Mouse (Mus musculus): ENCODE data around the gene Hes1. TPM values are rescaled to one million over a fixed set of nuclear protein-coding genes. Genes with fewer than 3 reads are reported as not detected.
A peak's percentile ranks its signal among the peaks of the same experiment; 100 is the strongest.

Hes1 gene
- polyA plus RNA-seq, 1 experiment, result 9.7 TPM

DNA sequence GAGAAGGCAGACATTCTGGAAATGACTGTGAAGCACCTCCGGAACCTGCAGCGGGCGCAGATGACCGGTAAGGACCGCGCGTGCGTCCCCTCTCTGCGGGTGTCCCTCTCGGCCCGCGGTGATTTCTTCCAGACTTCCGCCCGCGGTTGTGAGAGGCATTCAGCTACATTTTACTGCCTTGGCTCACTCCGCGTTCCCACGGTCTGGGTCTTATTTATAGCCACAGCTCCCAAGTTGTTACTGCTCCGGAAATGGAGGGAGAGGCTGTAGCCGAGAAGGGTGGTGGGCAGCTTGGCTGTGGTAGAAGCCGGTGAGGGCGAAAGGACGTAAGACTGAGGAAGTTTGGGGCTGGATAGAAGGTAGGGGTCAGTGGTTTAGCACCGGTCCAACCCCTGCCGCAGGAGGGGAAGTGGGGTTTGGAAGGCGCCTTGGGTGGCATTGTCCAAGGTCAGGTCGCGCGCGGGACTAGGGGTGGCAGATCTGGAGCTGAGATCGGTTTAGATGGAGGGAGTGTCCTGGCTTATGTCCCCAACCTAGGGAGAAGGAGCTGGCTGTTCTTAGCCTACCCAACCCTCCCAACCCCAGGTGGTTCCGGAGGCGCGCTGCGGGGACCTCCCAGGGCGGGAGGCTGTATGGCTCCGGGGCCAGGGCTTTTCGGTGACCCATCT lies 2.1 kb downstream of the Hes1 start:
- Histone ChIP-seq H3K36me3 (ENCODE audit: control insufficient read depth, insufficient read depth, low read length) (no peaks in the 10 kb centered on the region), H3K27ac (ENCODE audit: control insufficient read depth, insufficient read depth, low read depth, low read length) (peak overlapping the region; percentile 81), H3K4me1 (ENCODE audit: control insufficient read depth, insufficient read depth, low read length) (peaks cover 56% of the 10 kb centered on the region), H3K4me3 (ENCODE audit: control insufficient read depth, low read depth, low read length) (peak overlapping the region; percentile 86), H3K27me3 (ENCODE audit: control insufficient read depth, insufficient read depth, low read length) (peaks cover 12% of the 10 kb centered on the region)
- TF ChIP-seq POLR2A (IDR thresholded peaks at IDR 0.05; ENCODE audit: control insufficient read depth, low read depth, low read length) (0 out of 2 replicates have a peak, but pooled peaks have one; percentile 12), CTCF (IDR thresholded peaks at IDR 0.05; ENCODE audit: control insufficient read depth, insufficient read depth, insufficient replicate concordance, low read depth, low read length) (no peak)

DNA sequence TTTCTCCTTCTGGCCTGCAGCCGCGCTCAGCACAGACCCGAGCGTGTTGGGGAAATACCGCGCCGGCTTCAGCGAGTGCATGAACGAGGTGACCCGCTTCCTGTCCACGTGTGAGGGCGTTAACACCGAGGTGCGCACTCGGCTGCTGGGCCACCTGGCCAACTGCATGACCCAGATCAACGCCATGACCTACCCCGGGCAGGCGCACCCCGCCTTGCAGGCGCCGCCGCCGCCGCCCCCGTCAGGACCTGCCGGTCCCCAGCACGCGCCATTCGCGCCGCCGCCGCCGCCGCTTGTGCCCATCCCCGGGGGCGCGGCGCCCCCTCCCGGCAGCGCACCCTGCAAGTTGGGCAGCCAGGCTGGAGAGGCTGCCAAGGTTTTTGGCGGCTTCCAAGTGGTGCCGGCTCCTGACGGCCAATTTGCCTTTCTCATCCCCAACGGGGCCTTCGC lies 2.7 kb downstream of the Hes1 start:
- Histone ChIP-seq H3K4me1 (ENCODE audit: control insufficient read depth, insufficient read depth, low read length) (peaks cover 53% of the 10 kb centered on the region), H3K27ac (ENCODE audit: control insufficient read depth, insufficient read depth, low read depth, low read length) (peak overlapping the region; percentile 81), H3K27me3 (ENCODE audit: control insufficient read depth, insufficient read depth, low read length) (peaks cover 12% of the 10 kb centered on the region), H3K36me3 (ENCODE audit: control insufficient read depth, insufficient read depth, low read length) (no peaks in the 10 kb centered on the region), H3K4me3 (ENCODE audit: control insufficient read depth, low read depth, low read length) (peak overlapping the region; percentile 86)
- 0 out of 2 replicates have a peak, but pooled peaks have one; percentile 21 for TF ChIP-seq CTCF (IDR thresholded peaks at IDR 0.05; ENCODE audit: control insufficient read depth, insufficient read depth, insufficient replicate concordance, low read depth, low read length)
- 0 out of 2 replicates have a peak, but pooled peaks have one; percentile 1 for TF ChIP-seq POLR2A (IDR thresholded peaks at IDR 0.05; ENCODE audit: control insufficient read depth, low read depth, low read length)

DNA sequence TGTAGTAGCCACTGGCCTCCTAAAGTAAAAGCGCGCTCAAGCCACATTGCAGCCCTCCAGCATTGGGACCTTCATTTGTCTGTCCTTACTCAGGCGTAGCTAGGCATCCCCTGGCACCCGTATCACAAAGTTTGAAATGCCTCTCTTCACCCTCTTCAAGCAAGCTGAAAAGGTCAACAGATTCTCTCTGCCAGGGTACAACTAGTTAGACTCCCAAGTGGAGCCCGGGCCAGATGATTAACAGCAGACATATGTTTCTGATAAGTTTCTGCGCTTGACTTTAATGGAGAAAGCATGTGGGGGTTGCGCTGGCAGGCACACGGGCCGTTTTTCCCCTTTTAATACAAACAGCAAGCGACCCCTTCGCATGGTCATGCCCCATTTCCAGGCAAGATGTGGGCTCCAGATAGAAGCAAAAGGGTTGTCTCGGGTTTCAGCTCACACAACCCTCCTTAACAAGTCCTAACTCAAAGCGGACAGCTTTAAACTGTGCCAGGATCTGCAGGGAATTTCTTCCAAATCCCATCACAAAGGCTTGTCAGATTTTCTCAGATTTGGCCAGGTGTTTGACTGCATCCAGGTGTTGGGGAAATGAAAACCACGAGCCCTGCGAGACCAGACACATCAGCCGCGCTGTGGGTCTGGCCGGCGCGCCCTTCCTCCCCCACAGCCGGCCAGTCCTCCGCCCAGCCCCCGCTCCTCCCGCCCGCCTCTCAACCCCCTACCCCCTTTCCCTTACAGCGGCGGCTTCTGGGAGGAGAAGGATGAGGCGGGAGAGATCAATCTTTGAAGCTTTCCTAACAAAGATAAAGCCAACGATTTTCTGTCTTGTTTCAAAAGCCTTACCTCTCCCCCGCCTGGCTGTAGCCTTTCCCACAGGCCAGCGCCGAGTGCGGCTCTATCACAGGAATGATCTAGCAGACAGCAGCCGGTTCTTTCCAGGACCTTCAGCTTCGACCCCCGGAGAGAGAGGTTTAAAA lies 4.1 kb downstream of the Hes1 start:
- Histone ChIP-seq H3K27me3 (ENCODE audit: control insufficient read depth, insufficient read depth, low read length) (peaks cover 12% of the 10 kb centered on the region), H3K4me1 (ENCODE audit: control insufficient read depth, insufficient read depth, low read length) (peaks cover 44% of the 10 kb centered on the region), H3K27ac (ENCODE audit: control insufficient read depth, insufficient read depth, low read depth, low read length) (peak overlapping the region; percentile 72), H3K4me3 (ENCODE audit: control insufficient read depth, low read depth, low read length) (no peak overlapping the region; the same call in 1 of the 2 replicates), H3K36me3 (ENCODE audit: control insufficient read depth, insufficient read depth, low read length) (no peaks in the 10 kb centered on the region)
- no peak for TF ChIP-seq CTCF (IDR thresholded peaks at IDR 0.05; ENCODE audit: control insufficient read depth, insufficient read depth, insufficient replicate concordance, low read depth, low read length)

DNA sequence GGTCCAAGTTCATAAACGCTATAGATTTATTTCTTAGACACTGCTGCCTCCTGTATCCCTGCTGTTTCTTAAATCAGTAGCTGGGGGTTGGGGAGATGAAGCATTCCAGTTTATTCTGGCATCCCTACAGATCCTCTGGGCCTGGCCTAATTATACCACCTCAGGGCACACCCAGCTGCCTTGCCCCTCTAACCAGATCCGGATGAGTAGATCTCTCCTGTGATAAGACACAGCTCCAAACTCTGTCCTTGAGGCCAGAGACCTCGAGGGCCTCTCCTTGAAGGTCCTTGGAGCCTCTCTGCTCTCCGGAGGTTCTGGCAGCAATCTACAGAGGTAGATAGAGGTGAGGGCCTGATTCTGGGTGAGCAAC lies 5.4 kb downstream of the Hes1 start:
- Histone ChIP-seq H3K4me3 (ENCODE audit: control insufficient read depth, low read depth, low read length) (peak overlapping the region; percentile 79), H3K36me3 (ENCODE audit: control insufficient read depth, insufficient read depth, low read length) (no peaks in the 10 kb centered on the region), H3K27ac (ENCODE audit: control insufficient read depth, insufficient read depth, low read depth, low read length) (peak overlapping the region; percentile 83), H3K4me1 (ENCODE audit: control insufficient read depth, insufficient read depth, low read length) (peaks cover 40% of the 10 kb centered on the region), H3K27me3 (ENCODE audit: control insufficient read depth, insufficient read depth, low read length) (peaks cover 12% of the 10 kb centered on the region)
- TF ChIP-seq CTCF (IDR thresholded peaks at IDR 0.05; ENCODE audit: control insufficient read depth, insufficient read depth, insufficient replicate concordance, low read depth, low read length) (no peak), POLR2A (IDR thresholded peaks at IDR 0.05; ENCODE audit: control insufficient read depth, low read depth, low read length) (no peak)

DNA sequence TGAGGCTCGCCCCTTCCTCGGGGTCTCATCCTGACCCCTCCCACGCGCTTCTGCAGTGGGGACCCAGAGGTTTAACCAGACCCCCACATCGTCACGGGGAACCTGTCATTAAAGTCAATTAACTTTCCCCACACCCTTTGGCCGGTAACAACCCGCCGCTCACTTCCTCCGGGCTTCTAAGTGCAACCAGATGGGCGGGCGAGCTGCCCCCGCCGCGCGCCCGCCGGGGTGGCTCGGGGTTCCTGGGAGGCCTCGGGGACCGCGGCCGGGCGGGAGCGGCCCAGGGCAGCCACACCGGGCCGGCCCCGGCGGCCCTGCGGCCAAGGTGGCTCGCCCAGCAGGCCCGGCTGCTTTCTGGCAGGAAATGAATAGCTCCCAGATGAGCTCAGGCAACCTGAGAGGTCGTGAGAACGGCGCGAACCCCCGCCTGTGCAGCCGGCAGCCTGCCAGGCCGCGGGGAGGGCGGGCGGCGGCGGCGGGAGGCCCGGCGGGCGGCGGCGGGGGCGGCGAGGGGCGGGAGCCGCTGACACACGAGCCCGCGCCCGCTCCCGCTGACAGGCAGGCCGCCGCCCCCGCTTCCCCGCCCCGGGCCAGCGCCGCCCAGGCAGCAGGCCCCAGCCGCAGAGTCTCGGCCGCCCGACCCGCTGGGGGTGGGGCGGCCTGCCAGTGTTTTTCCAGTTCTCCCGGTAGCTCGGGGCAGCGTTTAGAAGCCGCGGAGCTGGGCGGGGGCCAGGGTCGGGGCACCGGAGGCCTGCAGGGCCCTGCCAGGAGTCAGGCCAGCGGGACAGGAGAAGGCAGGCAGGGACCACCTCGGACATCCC lies 6.0 kb downstream of the Hes1 start:
- Histone ChIP-seq H3K27ac (ENCODE audit: control insufficient read depth, insufficient read depth, low read depth, low read length) (peak overlapping the region; percentile 83), H3K4me1 (ENCODE audit: control insufficient read depth, insufficient read depth, low read length) (peaks cover 36% of the 10 kb centered on the region), H3K4me3 (ENCODE audit: control insufficient read depth, low read depth, low read length) (peak overlapping the region; percentile 79), H3K27me3 (ENCODE audit: control insufficient read depth, insufficient read depth, low read length) (peaks cover 12% of the 10 kb centered on the region), H3K36me3 (ENCODE audit: control insufficient read depth, insufficient read depth, low read length) (no peaks in the 10 kb centered on the region)
- no peak for TF ChIP-seq POLR2A (IDR thresholded peaks at IDR 0.05; ENCODE audit: control insufficient read depth, low read depth, low read length)
- no peak for TF ChIP-seq CTCF (IDR thresholded peaks at IDR 0.05; ENCODE audit: control insufficient read depth, insufficient read depth, insufficient replicate concordance, low read depth, low read length)

DNA sequence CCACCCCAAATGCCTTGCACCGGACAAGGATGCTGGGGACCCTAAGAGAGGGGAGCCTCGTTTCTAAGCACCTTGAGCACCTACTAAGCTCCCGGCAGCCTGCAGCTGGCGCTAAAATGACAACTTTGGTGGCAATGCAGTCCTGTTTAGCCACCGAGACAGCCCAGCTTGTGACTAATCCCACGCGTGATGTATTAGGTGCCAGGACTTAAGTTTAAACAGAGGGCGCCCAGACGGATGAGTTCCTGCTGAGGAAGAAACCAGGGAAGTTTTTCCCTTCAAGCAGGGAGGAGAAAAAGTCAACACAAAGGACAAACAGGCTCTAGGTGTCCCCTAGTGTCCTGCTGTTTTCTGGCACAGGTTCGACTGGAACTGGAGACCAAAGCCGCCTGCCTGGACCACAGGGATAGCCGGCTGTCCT lies 6.6 kb downstream of the Hes1 start:
- Histone ChIP-seq H3K4me1 (ENCODE audit: control insufficient read depth, insufficient read depth, low read length) (peaks cover 33% of the 10 kb centered on the region), H3K27ac (ENCODE audit: control insufficient read depth, insufficient read depth, low read depth, low read length) (peak overlapping the region; percentile 77), H3K4me3 (ENCODE audit: control insufficient read depth, low read depth, low read length) (peak overlapping the region; percentile 66), H3K36me3 (ENCODE audit: control insufficient read depth, insufficient read depth, low read length) (no peaks in the 10 kb centered on the region), H3K27me3 (ENCODE audit: control insufficient read depth, insufficient read depth, low read length) (peaks cover 12% of the 10 kb centered on the region)
- TF ChIP-seq POLR2A (IDR thresholded peaks at IDR 0.05; ENCODE audit: control insufficient read depth, low read depth, low read length) (no peak), CTCF (IDR thresholded peaks at IDR 0.05; ENCODE audit: control insufficient read depth, insufficient read depth, insufficient replicate concordance, low read depth, low read length) (no peak)

Data from testis, adult 2 months (tissue).